Comparison of ENCODE assay signal across 15 mouse cellular contexts in the genomic region with DNA sequence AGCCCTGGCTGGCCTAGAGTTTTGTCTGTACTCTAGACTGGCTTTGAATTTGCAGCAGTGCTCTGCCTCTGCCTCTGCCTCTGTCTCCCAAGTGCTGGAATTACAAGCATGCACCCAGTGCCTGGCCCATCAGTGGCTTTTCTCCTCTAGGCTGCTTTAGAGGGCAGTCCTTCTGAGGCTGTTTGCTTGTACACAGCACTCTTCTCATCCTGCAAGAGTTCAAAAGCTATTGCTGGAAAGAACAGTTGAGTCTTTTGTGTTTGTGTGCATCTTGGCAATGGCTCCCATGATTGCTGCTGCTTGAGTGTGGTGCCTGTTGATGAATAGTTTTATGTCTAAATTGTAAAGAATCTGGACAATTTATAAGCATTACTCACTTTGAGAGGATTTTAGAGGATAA. TPM values are rescaled to one million over a fixed set of nuclear protein-coding genes. Genes with fewer than 3 reads are reported as not detected.
DNase-seq lines count a peak whose midpoint lies in the region; ATAC-seq and TF ChIP-seq lines count a peak whose summit lies in the region.
"Had no signal": no experiment of that assay in that cellular context is flagged by ENCODE, and none has a peak within 500 bp of the region (broad histone marks: within the 10 kb centered on the region; RNA-seq: fewer than 3 reads in every experiment).

No protein-coding gene starts in this region.

- no peak for TF ChIP-seq EP300 in heart, adult 2 months (IDR thresholded peaks at IDR 0.05; ENCODE audit: insufficient read depth, low read depth, low read length)
- TF ChIP-seq EP300 in stomach, postnatal 0 days (optimal IDR thresholded peaks at IDR 0.05) = no peak

- H3K27me3 ChIP-seq in heart, embryonic 15.5 days = no peaks in the 10 kb centered on the region
- no peaks in the 10 kb centered on the region for H3K27me3 ChIP-seq in heart, adult 2 months (ENCODE audit: control insufficient read depth, insufficient read depth, low read length)
- no peaks in the 10 kb centered on the region for H3K27me3 ChIP-seq in kidney, embryonic 15.5 days
- H3K27me3 ChIP-seq in stomach, embryonic 16.5 days (ENCODE audit: control insufficient read depth, insufficient read depth, low read length) = no peaks in the 10 kb centered on the region
- H3K27me3 ChIP-seq in stomach, postnatal 0 days (ENCODE audit: control insufficient read depth, insufficient read depth, low read length) = no peaks in the 10 kb centered on the region
- H3K27me3 ChIP-seq: CH12.LX; midbrain, embryonic 15.5 days had no signal

- H3K27ac ChIP-seq in heart, embryonic 15.5 days = peak overlapping the region; percentile 73
- no peak overlapping the region; the same call in 1 of the 2 replicates for H3K27ac ChIP-seq in heart, adult 2 months
- H3K27ac ChIP-seq in kidney, embryonic 15.5 days = peak overlapping the region; percentile 63
- H3K27ac ChIP-seq in stomach, embryonic 16.5 days (ENCODE audit: low read length) = 0 out of 2 replicates have a peak overlapping the region, but pooled peaks have one; percentile 24
- no peak overlapping the region for H3K27ac ChIP-seq in stomach, postnatal 0 days (replicated peaks)
- H3K27ac ChIP-seq: midbrain, embryonic 15.5 days had no signal

- H3K4me3 ChIP-seq in heart, embryonic 15.5 days = no peak overlapping the region
- no peak overlapping the region for H3K4me3 ChIP-seq in heart, adult 2 months
- no peak overlapping the region for H3K4me3 ChIP-seq in kidney, embryonic 15.5 days (replicated peaks)
- no peak overlapping the region for H3K4me3 ChIP-seq in stomach, embryonic 16.5 days (replicated peaks; ENCODE audit: low read length)
- no peak overlapping the region for H3K4me3 ChIP-seq in stomach, postnatal 0 days (ENCODE audit: low read depth, low read length)
- H3K4me3 ChIP-seq: midbrain, embryonic 15.5 days had no signal

- no peak for TF ChIP-seq CTCF in heart, adult 2 months (IDR thresholded peaks at IDR 0.05)
- TF ChIP-seq CTCF in stomach, postnatal 0 days (IDR thresholded peaks at IDR 0.05; ENCODE audit: low read depth) = no peak

- H3K36me3 ChIP-seq in heart, embryonic 15.5 days = no peaks in the 10 kb centered on the region
- H3K36me3 ChIP-seq in heart, adult 2 months (ENCODE audit: control insufficient read depth, insufficient read depth, low read length) = peaks cover 8% of the 10 kb centered on the region
- H3K36me3 ChIP-seq in kidney, embryonic 15.5 days = no peaks in the 10 kb centered on the region
- H3K36me3 ChIP-seq in stomach, embryonic 16.5 days (ENCODE audit: control insufficient read depth, insufficient read depth, low read length) = no peaks in the 10 kb centered on the region
- no peaks in the 10 kb centered on the region for H3K36me3 ChIP-seq in stomach, postnatal 0 days (ENCODE audit: control insufficient read depth, insufficient read depth, low read length)
- H3K36me3 ChIP-seq: midbrain, embryonic 15.5 days had no signal

- no peak overlapping the region for H3K4me2 ChIP-seq in heart, embryonic 15.5 days
- no peak overlapping the region for H3K4me2 ChIP-seq in kidney, embryonic 15.5 days
- no peak overlapping the region for H3K4me2 ChIP-seq in stomach, embryonic 16.5 days (ENCODE audit: low read depth, low read length)
- H3K4me2 ChIP-seq in stomach, postnatal 0 days (replicated peaks; ENCODE audit: low read depth) = no peak overlapping the region
- H3K4me2 ChIP-seq: midbrain, embryonic 15.5 days had no signal

- DNase-seq in heart, adult 2 months = no peak
- DNase-seq in kidney, adult 18-20 months = no peak
- no peak for DNase-seq in stomach, postnatal 0 days (ENCODE audit: low spot score)
- DNase-seq in left cerebral cortex, adult 8-10 months (ENCODE audit: low spot score in 2 of 2) = no peak
- DNase-seq: cerebellum, postnatal 14 days; gastrocnemius, postnatal 36 days; right cerebral cortex, postnatal 14 days; thymus, postnatal 36 days had no signal

- peaks cover 38% of the 10 kb centered on the region for H3K4me1 ChIP-seq in heart, embryonic 15.5 days (replicated peaks)
- peaks cover 7% of the 10 kb centered on the region for H3K4me1 ChIP-seq in heart, adult 2 months (ENCODE audit: control insufficient read depth, insufficient read depth, low read length)
- H3K4me1 ChIP-seq in kidney, embryonic 15.5 days = peaks cover 41% of the 10 kb centered on the region
- H3K4me1 ChIP-seq in stomach, embryonic 16.5 days (ENCODE audit: control insufficient read depth, insufficient read depth, low read length) = peaks cover 21% of the 10 kb centered on the region
- peaks cover 3% of the 10 kb centered on the region; the same call in 1 of the 2 replicates for H3K4me1 ChIP-seq in stomach, postnatal 0 days (replicated peaks; ENCODE audit: control insufficient read depth, insufficient read depth)

- intact Hi-C loops in heart, adult 2 months (cut with DNase I) = loop anchor here (1.0 kb wide), 1 partner anchor 23 kb away; no protein-coding TSS in a partner anchor

- TF ChIP-seq POLR2A in heart, adult 2 months (IDR thresholded peaks at IDR 0.05; ENCODE audit: insufficient read depth, low read depth, low read length) = no peak

- H3K79me2 ChIP-seq in heart, adult 2 months (replicated peaks; ENCODE audit: control insufficient read depth, insufficient read depth, low read length) = peaks cover 1% of the 10 kb centered on the region; the same call in 1 of the 2 replicates

- no peaks in the 10 kb centered on the region for H3K9me3 ChIP-seq in heart, embryonic 15.5 days (replicated peaks)
- no peaks in the 10 kb centered on the region for H3K9me3 ChIP-seq in kidney, embryonic 15.5 days (replicated peaks)
- H3K9me3 ChIP-seq in stomach, embryonic 16.5 days (replicated peaks; ENCODE audit: control insufficient read depth, low read length) = no peaks in the 10 kb centered on the region
- no peaks in the 10 kb centered on the region for H3K9me3 ChIP-seq in stomach, postnatal 0 days (ENCODE audit: control insufficient read depth, low read length)
- H3K9me3 ChIP-seq: midbrain, embryonic 15.5 days had no signal

- no peak overlapping the region for H3K9ac ChIP-seq in heart, embryonic 15.5 days
- no peak overlapping the region for H3K9ac ChIP-seq in heart, adult 2 months (ENCODE audit: low read depth, low read length)
- H3K9ac ChIP-seq in kidney, embryonic 15.5 days = no peak overlapping the region
- no peak overlapping the region for H3K9ac ChIP-seq in stomach, embryonic 16.5 days (ENCODE audit: low read length)
- H3K9ac ChIP-seq in stomach, postnatal 0 days (ENCODE audit: low read length) = no peak overlapping the region
- H3K9ac ChIP-seq: midbrain, embryonic 15.5 days had no signal

- no peak; the same call in 1 of the 2 replicates for ATAC-seq in heart, embryonic 15.5 days (replicated peaks; ENCODE audit: insufficient number of reproducible peaks, insufficient read depth, low FRiP score, low read depth)
- ATAC-seq in kidney, embryonic 15.5 days (replicated peaks; ENCODE audit: low FRiP score) = no peak
- no peak for ATAC-seq in stomach, embryonic 16.5 days (ENCODE audit: insufficient read depth, low FRiP score)
- no peak for ATAC-seq in stomach, postnatal 0 days (ENCODE audit: low FRiP score, low TSS enrichment)
- ATAC-seq: midbrain, embryonic 15.5 days had no signal

RNA-seq across cellular contexts. Expression of gene Qrfp, which starts 52.9 kb away (rescaled TPM):
- polyA plus RNA-seq in heart, embryonic 15.5 days (2015; fragmentation: Nextera tagmentation; extraction: Ambion mirVana) = 0.04 and 0.18 TPM in 2 replicates
- not detected for total RNA-seq in heart, adult 2 months (2021)
- polyA plus RNA-seq in heart, adult 2 months (2012; rRNA removed) = 0.04 TPM in 1 of 2 replicates, not detected in the other
- 0.08 TPM in 1 of 2 replicates, not detected in the other for polyA plus RNA-seq in kidney, embryonic 15.5 days (2015; fragmentation: Nextera tagmentation; extraction: Ambion mirVana)
- 0.10 TPM in 1 of 2 replicates, not detected in the other for polyA plus RNA-seq in stomach, embryonic 16.5 days (2015; fragmentation: Nextera tagmentation; extraction: Ambion mirVana)
- 0.08 and 0.10 TPM in 2 replicates for polyA plus RNA-seq in stomach, postnatal 0 days (2015; fragmentation: Nextera tagmentation; extraction: Ambion mirVana)
- total RNA-seq in left cerebral cortex, adult 8-10 months (2022) = not detected
- total RNA-seq: CH12.LX; gastrocnemius, postnatal 36 days; megakaryocyte progenitor cell, adult 5-6 weeks had no signal
- polyA plus RNA-seq: large intestine, adult 2 months had no signal

Comparison
In these comparisons a context has a peak if more than half of its experiments do, and no peak if none do; other contexts are left out.
1. H3K27ac ChIP-seq: peak in heart, embryonic 15.5 days (single experiment), kidney, embryonic 15.5 days (single experiment) and stomach, embryonic 16.5 days (single experiment); none in heart, adult 2 months (single experiment) and stomach, postnatal 0 days (single experiment).